Mouse (Mus musculus): ENCODE data around the gene Ncaph2.
A peak's percentile ranks its signal among the peaks of the same experiment; 100 is the strongest.

Ncaph2 gene

DNA sequence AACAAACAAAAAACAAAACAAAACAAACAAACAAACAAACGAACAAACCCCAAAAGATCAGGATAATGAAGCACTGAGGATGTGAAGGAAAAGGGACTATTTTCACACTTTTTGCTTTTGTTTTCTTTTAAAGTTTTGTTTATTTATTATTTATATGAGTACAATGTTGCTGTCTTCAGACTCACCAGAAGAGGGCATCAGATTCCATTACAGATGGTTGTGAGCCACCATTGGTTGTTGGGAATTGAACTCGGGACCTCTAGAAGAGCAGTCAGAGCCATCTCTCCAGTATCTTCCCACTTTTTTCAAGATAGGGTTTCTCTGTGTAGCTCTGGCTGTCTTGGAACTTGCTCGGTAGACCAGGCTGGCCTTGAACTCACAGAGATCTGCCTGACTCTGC, 12.2 kb upstream of the Ncaph2 start:
- peak; percentile 36 for DNase-seq

DNA sequence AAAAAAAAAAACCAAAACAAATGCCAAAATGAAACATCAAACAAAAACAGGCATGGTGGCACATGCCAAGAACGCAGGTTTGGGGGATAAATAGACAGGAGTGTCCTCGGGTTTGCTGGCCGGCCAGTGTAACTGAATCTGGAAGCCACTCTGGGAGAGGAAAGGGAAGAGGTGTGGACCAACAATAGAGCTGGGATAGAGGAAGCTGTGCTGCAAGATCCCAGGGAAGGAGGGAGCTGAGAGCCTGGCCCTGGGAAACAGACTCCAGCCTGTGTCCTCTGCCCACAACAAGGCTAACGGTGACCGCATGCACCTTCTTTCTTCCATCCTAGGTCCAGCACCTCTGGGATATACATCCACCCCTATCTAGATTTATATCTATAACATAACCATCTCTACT, 5.1 kb upstream of the Ncaph2 start:
- DNase-seq, result peak; percentile 45

DNA sequence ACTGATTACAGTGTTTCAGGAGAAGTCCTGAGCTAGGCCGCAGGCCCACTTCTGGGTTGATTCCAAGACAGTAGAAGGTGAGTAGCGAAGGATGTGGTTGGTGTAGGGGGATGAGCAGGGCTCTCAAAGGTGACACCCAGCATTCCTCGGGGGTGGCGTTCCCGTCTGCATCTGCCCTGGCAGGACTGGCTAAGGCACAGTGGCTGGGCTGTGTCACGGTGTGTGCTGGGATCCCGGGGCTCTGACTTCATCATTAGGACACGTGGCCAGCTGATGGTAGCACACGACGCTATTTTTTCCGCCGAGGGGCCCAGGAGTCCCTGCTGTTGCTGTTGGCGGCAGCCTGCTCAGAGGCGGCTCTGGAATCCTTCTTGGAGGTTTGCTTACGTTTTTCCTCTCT, 4.2 kb upstream of the Ncaph2 start:
- no peak for DNase-seq

DNA sequence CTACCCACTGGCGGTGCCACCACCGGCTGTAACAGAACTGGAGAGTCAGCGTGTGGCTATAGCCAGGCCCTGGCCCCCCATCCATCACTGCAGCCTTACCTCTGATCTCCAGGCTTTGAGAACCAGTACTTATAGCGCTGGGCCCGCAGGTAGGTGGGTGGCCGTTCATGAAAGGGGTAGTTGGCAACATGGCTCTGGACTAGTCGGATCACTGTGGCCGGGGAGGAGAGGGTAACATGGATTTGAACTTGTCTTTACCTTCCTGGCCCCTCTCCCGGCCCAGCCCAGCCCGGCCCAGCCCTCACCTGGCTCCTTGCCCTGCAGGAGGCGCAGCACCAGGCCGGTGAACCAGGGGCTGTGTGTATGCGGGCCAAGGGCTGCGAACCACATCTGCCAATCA, 3.5 kb upstream of the Ncaph2 start:
- DNase-seq, result no peak

DNA sequence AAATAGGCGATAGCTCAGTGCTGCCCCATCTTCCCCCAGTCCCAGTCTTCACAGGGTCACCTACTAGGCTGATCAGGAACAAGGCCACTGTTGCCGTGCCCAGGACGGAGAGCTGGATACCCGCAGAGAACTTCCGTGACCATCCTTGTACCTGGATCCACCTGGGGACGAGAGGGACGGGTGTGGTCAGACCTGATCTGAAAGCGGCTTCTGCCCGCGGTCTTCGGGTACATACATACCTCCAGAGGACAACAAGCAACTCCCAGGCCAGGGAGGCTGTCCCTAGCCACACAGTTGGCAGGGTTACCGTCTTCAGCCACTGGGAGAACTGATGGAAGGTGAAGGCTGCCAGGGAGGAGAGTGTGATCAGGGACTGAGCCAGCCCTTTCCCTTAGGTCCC, 2.7 kb upstream of the Ncaph2 start:
- no peak for DNase-seq

DNA sequence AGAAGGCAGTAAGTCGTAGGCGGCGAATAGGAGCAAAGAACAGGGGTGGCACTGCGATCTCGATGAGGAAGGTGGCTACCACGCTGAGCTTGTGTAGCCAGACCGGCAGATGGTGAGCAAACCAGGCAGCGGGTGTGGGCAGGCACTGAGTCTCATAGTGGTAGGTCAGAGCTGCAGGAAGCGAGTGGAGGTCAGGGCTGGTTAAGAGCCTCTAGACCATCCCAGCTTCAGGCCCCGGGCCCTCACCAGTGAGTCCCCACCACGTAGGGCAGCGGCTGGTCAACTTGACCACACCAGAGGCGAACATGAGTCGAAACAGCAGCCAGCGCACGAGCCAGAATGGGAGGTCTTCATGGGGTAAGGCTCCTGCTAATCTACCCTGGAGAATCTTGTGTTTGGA, 1.7 kb upstream of the Ncaph2 start:
- DNase-seq, result no peak

DNA sequence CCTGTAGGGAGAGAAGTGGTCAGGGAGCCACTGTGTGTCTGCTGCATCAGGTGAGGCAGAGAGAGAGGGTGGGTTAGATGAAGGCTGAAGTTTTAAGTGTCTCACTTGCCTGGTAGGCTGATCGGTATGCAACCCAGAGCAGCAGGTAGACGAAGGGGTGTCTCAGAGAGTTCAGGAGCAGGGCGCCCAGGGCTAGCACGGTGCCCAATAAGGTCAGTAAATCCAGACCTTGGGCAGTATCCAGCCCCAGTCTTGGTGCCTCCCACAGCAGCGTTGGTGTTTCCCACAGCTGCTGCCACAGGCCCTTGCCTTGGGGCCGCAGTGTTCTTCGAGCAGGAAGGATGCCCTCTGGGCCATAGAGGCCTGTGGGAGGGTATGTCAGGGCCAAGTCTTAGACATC, 1.1 kb upstream of the Ncaph2 start:
- DNase-seq, result no peak

DNA sequence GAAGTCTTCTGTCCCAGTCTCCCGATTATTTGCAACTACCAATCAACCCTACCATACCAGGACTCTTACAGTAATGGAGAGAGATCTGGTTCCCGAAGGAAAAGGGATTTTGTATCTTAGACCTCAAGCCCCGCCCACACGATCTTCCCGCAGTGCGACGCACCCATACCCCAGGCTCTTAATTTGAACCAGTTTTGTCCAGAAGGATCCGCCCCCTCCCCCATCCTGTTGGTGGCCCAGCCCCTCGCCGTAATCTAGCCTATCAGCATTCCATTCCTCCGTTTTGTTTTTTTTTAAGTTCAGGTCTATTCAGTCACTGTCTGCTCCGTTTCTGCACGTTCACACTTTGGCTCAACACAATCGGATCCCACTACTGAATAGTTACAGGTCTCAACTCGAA, 853 bp downstream of the Ncaph2 start:
- peak; percentile 79 for DNase-seq

DNA sequence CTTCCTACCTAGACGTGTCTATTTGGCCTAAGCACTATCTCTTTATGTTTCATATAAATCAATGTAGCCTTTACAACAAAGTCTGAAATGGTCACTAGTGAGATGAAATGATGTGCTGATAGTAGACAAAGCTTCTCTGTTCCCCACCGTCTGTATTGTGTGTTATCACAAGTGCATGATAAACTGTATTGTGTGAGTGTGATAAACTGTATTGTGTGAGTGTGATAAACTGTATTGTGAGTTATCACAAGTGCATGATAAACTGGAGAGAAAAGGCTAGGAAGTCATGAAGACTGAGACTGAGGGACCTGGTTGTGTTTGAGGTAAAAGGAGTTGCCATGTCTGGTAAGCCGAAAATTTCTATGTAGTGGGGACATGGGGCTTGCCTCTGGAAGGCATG, 3.3 kb downstream of the Ncaph2 start:
- no peak for DNase-seq

DNA sequence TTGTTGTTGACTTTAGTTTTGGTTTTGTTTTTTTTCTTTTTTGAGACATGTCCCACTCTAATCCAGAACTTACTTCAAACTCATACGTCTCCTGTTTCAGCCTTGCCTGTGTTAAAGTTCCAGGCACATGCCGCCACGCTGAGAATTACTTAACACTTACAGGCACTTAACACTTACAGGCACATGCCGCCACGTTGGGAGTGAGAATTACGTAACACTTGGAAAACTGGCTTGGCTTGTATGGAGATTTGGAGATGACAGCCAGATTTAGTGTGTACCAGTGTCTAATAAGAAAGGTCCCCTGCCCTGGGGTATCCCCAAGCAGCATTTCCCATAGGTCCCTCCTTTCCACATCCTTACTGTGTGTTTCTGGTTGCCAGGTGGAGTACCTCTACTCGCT, 7.5 kb downstream of the Ncaph2 start:
- DNase-seq, result peak; percentile 85

DNA sequence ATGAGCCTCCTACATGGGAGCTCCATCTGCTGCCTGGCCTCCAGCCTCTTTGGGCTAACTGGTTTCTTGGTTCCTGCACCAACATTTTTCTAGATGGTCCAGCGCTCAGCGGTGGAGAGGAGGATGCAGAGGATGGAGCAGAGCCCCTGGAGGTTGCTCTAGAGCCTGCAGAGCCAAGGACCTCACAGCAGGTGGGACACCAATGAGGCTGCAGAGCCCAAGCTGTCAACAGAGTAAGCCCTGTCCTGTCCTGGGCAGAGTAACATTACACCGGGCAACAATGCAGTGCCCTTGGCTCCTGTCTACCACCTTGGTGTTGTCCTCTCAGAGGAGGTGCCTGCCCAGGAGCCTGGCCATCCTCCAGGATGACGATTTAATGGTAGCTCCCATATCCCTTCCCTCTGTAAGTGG, 9.6 kb downstream of the Ncaph2 start:
- no peak for DNase-seq

DNA sequence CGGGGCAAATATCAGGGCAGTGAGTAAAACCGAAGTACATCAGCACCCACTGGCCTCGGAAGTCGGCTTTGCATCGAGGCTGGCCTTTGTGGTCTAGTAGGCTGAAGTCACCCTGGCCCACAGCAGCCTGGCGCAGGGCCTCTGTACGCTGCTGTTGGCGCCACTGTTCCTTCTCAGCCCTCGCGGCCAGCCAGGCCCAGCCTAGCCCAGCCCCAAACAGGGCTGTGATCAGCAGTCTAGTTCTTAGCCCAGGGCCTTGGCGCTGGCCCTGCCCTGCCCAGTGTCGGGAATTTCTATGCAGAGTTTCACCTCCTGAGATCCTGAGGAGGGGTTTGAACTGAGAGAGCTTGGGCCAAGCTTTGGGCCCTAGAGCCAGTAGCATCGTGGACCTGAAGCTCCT, 16.5 kb downstream of the Ncaph2 start:
- no peak for DNase-seq

DNA sequence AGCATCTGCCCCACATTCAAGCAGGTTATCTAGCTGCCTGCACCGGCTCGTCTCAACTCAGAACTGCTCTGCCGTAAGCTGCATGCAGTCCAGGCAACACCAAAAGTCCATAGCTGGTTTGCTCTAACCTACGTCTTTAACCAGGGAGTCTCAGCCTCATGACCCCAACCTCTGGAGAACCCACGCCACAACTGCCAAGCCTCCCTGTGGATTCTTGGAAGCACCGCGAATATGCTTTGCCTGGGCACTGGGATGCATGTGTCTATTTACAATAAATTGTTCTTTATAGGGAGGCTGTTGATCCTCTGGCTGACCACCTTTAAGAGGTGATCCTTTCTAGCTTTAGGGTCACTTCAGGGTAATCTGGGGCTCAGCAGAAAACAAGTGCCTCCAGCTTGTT, 17.0 kb downstream of the Ncaph2 start:
- no peak for DNase-seq

DNA sequence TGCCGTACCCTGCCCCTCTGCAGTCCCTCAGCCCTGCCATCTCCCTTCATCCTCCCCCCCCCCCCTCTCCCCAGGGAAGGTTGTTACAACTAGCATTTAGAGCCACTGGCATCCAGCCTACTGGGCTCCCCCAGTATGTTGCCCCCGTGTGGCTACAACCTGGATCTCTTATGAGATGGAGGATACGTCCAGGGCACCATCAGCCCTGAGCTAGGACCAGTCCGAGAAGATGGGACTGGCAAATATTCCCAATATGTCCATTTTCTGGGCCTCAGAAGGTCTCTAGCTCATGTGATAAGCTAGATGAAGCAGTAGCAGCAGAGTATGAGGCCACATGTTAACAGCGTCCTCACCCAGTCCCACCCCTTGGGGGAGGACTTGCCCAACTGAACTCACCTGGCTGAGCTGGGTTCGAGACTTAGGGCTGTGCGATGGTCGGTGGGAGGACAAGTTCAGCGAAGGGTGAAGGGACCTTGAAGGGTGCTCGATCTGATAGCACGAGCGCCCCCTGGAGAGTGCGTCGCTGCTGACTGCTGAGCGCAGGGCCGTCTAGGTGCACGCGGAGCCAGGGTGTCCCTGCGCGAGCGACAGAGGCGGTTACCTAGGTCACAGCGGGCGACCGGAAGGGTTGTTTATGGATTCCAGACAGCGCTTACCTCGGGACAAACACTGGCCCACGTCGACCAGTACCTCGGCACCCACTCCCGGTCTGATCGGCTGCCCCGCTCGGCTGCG, 17.7 kb downstream of the Ncaph2 start:
- peak; percentile 95 for DNase-seq

DNA sequence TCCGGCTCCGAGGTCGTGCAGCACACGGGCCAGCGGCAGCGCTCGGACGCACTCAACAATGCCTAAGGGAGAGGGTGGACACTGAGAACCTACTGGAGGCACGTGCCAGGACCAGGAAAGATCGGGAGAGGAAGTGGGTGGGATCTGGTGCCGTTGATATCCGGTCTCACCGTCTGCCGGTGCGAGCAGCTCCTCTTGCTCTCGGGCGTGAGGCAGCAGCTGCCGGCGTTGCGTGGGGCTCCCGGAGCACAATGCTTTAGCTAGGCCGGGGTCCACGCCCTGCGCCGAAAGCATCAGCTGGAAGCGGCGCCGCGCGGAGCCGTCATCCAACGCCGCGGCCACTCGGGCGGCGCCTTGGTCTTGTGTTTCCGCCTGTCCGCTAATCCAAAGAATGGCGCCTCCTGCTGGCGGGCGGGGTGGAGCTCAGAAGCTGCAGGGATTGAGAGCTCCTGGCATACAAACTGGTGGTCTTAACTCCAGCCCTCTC, 18.3 kb downstream of the Ncaph2 start, which contains the start of gene Sco2:
TSS of gene Sco2 (minus strand) at position 85 of the 487 bp plus-strand sequence.
- peak; percentile 97 for DNase-seq

DNA sequence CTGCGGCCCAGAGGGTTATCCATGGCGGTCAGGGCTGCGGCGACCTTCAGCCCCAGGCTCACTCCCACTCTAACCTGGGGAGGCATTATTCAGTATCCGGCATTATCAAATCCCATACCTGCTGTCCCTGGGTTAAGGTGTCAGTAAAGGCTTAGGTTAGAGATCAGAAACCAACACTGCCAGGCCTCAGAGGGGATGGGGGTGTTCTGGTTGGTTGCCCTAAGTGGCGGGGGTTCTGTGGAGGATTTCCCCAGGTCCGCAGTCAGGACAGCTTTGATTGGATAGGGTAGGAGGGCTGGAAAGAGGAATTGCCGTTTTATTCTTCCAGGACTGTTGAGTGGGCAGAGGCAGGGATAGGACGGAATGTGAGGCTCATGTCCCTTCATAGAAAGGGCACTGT, 18.8 kb downstream of the Ncaph2 start:
- no peak for DNase-seq

DNA sequence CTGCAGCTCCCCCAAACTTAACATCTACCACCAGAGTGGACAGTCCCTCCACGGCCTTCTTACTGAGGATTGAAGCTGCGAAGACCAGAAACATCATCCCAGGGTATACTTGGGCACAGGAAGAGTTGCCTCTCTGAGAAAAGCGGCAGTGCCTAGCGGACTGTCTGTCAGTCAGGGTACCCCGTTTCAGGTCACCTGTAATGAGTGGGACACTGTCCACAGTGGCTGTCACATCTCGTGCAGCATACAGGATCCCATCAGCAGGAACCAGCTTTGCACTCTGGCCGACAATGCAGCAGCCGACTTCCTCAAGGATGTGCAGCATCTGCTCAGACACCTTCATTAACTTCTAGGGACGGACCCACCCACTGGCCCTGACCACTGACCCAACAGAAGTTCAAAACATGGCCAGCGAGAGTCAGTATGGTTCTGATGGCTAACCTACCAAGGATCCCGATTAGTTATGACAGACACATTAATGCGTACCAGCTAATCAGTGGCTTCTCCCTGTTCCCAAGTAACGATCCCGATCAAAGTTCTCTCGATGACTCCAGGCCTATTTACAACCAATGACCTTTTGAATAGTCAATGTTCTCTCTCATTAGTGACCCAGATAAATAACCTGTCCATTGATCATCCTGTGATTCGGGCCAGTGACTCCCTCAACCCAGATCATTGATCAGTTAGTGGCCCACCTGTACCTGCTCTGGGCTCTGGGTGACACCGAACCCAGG, 19.4 kb downstream of the Ncaph2 start:
- DNase-seq, result no peak

DNA sequence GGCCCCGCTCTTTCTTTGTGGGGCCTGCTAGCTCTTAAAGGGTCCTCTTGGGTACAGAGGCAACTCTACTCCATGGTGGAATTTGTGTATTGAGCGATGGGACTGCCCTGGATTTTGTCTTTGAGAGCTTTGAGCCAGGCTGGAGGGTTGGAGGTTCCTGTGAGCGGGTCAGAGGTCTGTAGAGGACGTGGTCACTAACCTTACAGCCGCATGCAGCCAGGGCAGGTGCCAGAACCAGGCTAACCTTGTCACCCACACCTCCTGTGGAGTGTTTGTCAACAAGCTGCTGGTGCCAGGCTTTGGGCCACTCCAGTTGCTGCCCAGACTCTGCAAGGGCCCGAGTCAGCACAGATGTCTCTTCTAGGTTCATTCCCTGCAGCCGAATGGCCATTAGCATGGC, 20.5 kb downstream of the Ncaph2 start:
- no peak for DNase-seq

DNA sequence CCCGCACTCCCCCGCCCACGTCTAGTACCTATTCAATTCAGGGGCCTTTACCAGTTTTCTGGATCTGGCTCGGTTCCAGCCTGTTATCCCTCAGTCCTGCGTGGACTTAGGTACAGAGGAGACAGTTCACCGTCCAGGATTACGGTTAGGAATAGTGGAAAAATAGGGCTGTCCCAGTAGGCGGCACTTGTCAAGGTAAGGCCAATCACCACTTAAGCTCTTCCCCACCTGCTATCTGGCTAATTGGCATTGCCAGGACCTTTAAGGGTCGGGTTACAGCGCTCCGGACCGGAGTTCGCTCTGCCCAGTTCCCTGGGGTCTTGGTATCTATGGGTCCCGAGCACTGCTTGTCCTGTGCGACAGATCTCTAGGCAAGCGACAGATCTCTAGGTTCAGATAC, 21.4 kb downstream of the Ncaph2 start, which contains the start of gene Tymp:
TSS of gene Tymp (minus strand) at position 83 of the 400 bp plus-strand sequence.
- no peak for DNase-seq

DNA sequence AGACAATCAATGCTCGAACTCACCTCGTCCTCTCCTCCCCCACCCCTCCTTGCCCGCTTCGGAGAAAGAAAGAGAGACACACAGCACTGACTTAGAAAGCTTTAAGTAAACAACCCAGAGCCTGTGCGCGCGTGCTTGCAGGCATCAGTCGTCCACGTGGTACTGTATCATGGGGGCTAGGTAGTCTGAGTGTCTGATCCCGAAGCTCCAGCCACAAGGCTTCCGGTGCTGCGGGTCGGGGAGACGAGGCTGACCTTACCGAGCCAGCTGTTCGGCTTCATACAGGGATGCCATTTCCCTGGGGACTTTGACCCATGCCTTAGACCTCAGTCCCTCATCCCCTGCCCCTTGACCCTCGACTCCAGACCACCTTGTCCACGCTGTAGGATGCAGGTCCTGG, 21.8 kb downstream of the Ncaph2 start:
- no peak for DNase-seq

DNA sequence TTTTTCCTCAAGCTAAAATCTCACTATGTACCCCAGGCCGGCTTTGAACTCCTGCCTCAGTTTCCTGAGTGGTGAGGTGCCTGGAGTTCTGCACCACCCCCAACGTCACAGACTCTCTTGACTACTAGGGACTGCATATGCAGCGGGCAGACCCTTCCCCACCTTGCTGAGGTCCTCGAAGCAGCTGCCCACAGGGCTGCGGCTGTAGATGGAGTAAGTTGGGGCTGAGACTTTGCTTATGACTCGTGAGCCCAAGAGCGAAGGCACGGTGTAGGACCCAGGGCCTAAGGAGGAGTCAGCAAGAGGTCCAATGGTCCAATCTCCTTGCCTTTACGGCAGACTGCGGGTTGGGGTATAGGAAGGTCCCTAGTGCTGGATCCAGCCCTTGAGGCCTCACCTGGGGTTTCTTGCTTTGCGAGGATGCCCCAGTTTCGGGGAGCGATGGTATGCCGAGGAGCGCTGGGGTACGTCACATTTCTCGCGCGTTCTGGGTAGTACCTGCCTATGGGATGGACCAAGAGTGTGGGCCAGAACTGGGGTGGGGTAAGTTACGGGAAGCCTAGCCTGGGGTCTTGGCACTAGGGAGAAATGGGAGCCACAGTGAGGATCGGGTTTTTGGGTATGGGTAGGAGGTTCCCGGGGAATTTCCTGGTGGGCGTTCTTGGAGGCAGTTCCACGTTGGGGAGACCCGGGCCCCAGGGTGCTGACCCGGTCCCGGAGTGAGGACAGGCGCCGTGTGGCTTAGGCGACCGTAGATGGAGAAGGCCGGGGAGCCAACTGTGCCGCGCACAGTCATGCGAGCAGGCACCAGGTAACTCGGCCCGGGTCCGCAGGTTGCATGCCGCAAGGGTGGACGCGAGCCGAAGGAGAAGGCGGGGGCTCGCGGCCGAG, 22.7 kb downstream of the Ncaph2 start:
- no peak for DNase-seq

DNA sequence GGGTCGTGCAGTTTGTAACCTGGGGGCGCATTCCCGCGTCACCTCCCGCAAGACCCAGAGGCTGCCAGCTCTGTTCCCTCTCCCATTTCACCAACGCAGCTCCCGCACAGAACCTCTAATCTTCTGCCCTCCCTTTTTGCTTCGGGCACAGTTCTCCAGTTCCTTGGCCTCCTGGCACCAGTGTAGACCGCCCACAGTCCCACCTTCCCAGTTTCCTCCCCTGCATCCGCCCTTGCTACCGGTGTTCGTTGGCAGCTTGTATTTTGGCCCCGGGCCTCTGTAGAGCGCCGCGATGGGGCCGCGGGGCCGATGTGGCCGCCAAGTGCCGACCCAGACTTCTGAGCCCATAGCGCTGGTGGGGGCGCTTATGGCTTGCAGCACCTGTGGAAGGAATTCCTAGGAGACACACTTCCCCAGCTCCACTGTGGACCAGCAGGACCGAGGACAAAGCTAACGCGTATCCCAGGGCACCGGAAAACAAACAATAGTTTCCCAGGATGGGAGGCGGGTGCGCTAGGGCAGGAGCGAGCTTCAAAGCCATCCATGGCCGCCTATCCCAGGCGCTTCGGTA, 23.4 kb downstream of the Ncaph2 start, which contains the start of gene Odf3b:
TSS of gene Odf3b (minus strand) at position 452 of the 571 bp plus-strand sequence.
- peak; percentile 52 for DNase-seq

DNA sequence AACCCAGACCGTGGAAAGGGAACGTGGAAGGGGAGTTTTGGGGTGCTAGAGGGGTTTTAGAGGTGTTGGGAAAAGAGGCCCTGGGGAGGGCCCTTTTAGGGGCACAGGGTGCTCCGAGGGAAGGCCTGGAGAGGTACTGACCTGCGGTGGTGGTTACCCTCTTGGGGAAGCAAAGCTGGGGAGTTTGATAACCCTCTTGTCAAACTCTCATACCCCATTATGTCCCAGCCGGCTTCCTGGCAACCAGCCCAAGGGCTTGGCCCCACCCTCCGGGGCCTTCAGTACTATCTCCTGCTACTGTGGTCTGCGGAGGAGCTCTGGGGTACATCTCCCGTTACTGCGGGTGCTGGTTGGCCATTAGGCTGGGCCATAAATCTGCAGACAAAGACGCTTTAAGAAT, 23.9 kb downstream of the Ncaph2 start:
- no peak for DNase-seq
